34 mouse cellular contexts compared by ENCODE assay signal in the genomic region with DNA sequence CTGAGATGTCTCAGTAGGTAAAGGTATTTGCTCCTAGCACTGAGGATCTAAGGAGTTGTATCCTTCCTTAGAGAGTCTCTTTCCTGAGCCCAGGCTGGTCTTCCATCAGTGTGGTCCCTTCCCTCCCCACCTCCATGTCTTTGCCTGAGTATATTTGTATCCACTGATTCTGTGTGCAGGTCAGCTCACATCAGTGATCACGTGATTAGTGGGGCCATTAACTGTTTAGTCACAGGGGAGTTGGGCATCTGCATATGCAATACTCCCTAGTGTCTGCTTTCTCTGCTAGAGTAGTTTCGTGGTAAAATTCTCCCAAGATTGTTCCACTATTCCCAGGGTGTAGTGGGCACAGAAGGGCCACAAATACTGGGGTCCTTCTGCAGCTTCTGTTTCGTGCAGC.
"Had no signal": no experiment of that assay in that cellular context is flagged by ENCODE, and none has a peak within 500 bp of the region (broad histone marks: within the 10 kb centered on the region; RNA-seq: fewer than 3 reads in every experiment).

No protein-coding gene starts in this region.

- DNase-seq: heart, postnatal 10 days; heart, postnatal 14 days; heart, postnatal 36 days; heart, postnatal 4 days; kidney, adult 11 months; kidney, adult 18-20 months; kidney, adult 8-10 months; kidney, adult 9 months; kidney, postnatal 10 days; kidney, postnatal 14 days; kidney, postnatal 25 days; kidney, postnatal 36 days; kidney, postnatal 4 days; layer of hippocampus, adult 9-11 months; layer of hippocampus, postnatal 36 days had no signal

- ATAC-seq: hindbrain, embryonic 16.5 days; hindbrain, postnatal 0 days; inflammation-experienced regulatory T-cells, adult 6 months; intestine, embryonic 15.5 days; intestine, embryonic 16.5 days; intestine, postnatal 0 days had no signal

- H3K9me3 ChIP-seq: heart, embryonic 10.5 days; heart, embryonic 12.5 days; heart, embryonic 13.5 days; heart, embryonic 15.5 days; hindbrain, embryonic 10.5 days; hindbrain, embryonic 12.5 days; hindbrain, embryonic 13.5 days; hindbrain, embryonic 15.5 days; intestine, embryonic 15.5 days had no signal

- H3K9ac ChIP-seq: heart, embryonic 12.5 days; heart, embryonic 13.5 days; heart, embryonic 15.5 days; hindbrain, embryonic 12.5 days; hindbrain, embryonic 13.5 days; hindbrain, embryonic 14.5 days; hindbrain, embryonic 15.5 days; intestine, embryonic 15.5 days had no signal

- H3K4me3 ChIP-seq: heart, embryonic 10.5 days; heart, embryonic 12.5 days; heart, embryonic 13.5 days; heart, embryonic 15.5 days; hindbrain, embryonic 10.5 days; hindbrain, embryonic 12.5 days; hindbrain, embryonic 13.5 days; hindbrain, embryonic 15.5 days; intestine, embryonic 15.5 days; layer of hippocampus, adult 2 months; left cerebral cortex, adult 2 months had no signal

- H3K36me3 ChIP-seq: heart, embryonic 10.5 days; heart, embryonic 12.5 days; heart, embryonic 13.5 days; heart, embryonic 15.5 days; hindbrain, embryonic 10.5 days; hindbrain, embryonic 12.5 days; hindbrain, embryonic 13.5 days; hindbrain, embryonic 15.5 days; intestine, embryonic 15.5 days had no signal

- H3K27ac ChIP-seq: heart, embryonic 10.5 days; heart, embryonic 13.5 days; heart, embryonic 15.5 days; hindbrain, embryonic 10.5 days; hindbrain, embryonic 12.5 days; hindbrain, embryonic 13.5 days; hindbrain, embryonic 14.5 days; hindbrain, embryonic 15.5 days; hindbrain, postnatal 0 days; intestine, embryonic 15.5 days; kidney, postnatal 0 days; layer of hippocampus, adult 2 months; left cerebral cortex, adult 2 months had no signal

- H3K4me2 ChIP-seq: heart, embryonic 11.5 days; heart, embryonic 12.5 days; heart, embryonic 13.5 days; heart, embryonic 15.5 days; hindbrain, embryonic 12.5 days; hindbrain, embryonic 13.5 days; hindbrain, embryonic 14.5 days; hindbrain, embryonic 15.5 days; intestine, embryonic 15.5 days had no signal

- H3K27me3 ChIP-seq: heart, embryonic 12.5 days; heart, embryonic 13.5 days; heart, embryonic 15.5 days; hindbrain, embryonic 12.5 days; hindbrain, embryonic 13.5 days; hindbrain, embryonic 15.5 days; intestine, embryonic 15.5 days had no signal

- H3K4me1 ChIP-seq: heart, embryonic 10.5 days; heart, embryonic 13.5 days; heart, embryonic 15.5 days; hindbrain, embryonic 10.5 days; hindbrain, embryonic 12.5 days; hindbrain, embryonic 13.5 days; hindbrain, embryonic 15.5 days; intestine, embryonic 15.5 days had no signal
